Mouse (Mus musculus) testis, postnatal 14 days (tissue): ENCODE results near the gene Lnx2.

Experiments used
- DNase-seq: peaks from one replicate; pipeline ENCODE4 v3.0.0; 2021; ENCODE audit warnings: low spot score

Gene Lnx2

DNA sequence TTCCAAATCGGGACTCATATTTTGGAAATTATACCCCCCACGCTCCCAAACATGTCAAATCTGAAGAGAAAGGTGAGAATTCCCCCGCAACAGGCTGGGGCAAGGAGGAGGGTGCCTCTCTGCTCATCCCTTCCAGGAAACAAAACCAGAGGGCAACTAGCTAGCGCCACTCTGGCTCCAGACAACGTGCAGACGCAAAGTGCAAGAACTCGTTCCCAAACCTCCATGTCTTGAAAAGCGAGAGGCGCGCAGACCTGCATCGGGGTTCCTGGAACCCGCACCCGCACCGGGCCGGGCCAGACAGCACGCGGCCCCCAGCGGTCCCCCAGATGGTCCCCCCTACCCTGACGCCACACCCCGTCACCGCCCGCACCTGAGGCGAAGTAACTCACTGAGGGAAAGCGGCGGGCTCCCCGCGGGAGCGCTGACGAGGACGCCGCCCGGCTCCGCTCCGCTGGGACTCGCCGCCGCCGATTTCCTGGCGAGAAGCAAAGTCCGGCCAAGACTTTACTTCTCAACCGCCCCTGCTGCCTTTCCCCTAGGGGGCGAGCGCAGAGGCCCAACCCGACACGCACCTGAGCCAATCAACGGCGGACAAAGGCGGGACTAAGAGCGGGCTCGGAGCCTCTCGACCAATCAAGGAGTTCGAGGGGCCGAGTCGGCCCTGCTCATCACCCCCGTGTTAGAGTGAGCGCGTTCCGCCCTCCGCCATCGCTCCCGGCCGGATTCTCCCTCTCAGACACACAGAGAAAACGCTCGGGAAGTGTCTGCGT lies at the start of gene Lnx2:
TSS of gene Lnx2 (minus strand) at position 561 of the 773 bp plus-strand sequence.
- peak; percentile 98 for DNase-seq

- DNase-seq: no peak
These were observed 49.3 kb upstream of the Lnx2 start for GRCm38 (mm10) chr5:147125542-147126185.

- no peak for DNase-seq
These were observed 48.4 kb upstream of the Lnx2 start for GRCm38 (mm10) chr5:147124794-147125193.

- peak; percentile 34 for DNase-seq
These were observed 44.8 kb upstream of the Lnx2 start for GRCm38 (mm10) chr5:147121146-147121545.

GRCm38 (mm10) chr5:147117027-147117426 lies 40.6 kb upstream of the Lnx2 start:
- peak; percentile 43 for DNase-seq

DNA sequence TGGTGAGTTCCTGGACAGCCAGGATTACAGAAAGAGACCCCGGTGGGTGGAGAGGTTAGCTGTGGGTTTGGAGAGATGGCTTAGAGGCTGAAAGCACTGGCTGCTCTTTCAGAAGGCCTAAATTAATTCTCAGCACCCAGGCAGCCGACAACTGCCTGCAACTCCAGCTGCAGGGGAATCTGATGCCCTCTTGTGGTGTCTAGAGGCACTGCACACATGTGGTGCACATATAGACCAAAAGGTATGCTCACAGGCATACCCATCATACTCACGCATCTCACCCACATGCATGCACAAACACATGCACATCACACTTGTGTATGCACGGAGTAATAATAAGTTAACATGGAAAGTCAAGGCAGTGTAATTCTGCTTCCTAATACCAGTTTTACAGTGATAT lies 39.2 kb upstream of the Lnx2 start:
- no peak for DNase-seq

- no peak for DNase-seq
These were observed 38.4 kb upstream of the Lnx2 start for GRCm38 (mm10) chr5:147114738-147115137.

DNA sequence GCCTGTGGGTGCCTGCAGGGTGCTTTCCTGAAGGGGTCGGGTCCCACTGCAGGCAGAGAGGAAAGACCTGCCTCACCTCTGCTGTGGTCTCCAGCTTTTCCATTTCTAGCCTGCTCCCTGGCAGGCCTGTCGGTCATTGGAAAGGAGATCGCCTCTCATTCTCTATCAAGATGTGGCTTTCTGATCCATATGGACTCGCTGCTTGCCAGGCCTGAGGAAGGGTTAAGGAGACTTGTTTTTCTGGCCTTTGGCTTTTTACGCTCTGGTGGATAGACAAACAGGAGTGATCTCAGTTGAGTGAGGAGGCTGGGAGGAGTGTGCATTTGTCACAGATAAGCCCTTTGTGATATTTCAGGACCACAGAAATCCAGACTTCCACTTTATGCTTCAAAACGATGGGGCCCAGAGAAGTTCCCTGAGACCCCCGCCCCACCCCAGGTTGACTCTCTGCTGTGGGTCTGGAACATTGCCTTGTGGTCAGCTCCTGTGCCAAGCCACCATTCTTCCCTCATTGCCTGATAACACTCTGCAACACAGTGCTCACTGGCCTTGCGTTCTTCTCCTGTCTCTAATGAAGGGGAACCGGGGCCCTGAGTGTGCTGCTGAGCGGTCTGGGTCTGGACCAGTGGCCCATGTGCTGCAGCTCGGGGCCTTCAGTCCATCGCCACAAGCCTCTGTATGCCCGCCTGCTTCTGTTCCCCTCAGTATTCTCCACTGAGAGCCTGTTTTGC lies 32.6 kb upstream of the Lnx2 start:
- no peak for DNase-seq

DNA sequence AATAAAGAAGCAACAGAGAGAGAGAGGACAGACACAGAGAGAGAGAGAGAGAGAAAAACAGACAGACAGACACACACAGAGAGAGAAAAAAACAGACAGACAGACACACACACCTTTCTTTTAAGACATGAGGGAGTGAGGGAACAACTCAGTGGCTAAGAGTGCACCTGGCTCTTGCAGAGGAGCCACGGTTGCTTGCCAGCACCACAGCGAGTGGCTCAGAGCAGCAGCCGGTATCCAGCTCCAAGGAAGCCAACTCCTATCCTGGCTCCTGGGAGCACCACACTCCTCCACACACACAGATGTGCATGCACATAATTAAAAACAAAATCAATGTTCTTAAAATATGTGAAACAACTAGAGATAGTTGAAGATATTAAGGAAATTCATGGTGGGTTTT lies 30.9 kb upstream of the Lnx2 start:
- no peak for DNase-seq

DNA sequence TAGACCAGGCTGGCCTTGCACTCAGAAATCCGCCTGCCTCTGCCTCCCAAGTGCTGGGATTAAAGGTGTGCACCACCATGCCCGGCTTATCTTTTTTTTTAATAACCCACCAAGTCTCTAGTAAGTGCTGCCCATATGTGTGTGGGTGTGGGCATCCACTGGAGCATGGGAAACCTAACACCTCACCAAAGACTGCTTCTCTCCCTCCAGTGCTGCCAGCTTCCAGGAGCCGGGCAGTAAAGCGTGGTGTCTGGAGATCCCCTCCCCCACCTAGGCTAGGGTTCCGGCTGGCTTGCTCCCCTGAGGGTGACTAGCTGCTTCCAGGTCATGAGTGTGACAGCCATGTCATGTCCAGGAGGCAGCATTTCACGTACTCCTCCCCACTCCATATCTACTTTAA lies 25.9 kb upstream of the Lnx2 start:
- no peak for DNase-seq

- DNase-seq: no peak
These were observed 23.8 kb upstream of the Lnx2 start for GRCm38 (mm10) chr5:147100180-147100579.

GRCm38 (mm10) chr5:147098667-147099066 lies 22.3 kb upstream of the Lnx2 start:
- no peak for DNase-seq

GRCm38 (mm10) chr5:147096586-147096985 lies 20.2 kb upstream of the Lnx2 start:
- no peak for DNase-seq

DNA sequence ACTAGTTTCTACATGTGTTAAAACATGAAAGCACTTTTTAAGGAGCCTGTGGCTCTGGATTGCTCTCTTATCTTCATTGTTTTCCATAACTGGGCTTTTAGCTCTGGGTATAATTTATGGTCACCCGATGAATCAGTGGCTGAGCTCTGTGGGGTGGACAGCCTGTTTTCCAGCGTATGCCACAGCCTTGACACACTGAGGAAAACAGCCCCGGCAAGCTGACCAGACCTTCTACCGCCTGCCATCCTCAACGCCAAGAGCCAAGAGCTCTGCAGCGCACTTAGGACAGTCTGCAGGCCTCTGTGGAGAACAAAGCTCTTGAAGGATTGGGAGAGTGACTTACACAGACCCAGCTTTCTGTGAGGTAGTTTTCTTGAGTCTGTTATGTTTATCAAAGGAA lies 17.9 kb upstream of the Lnx2 start:
- DNase-seq: no peak

DNA sequence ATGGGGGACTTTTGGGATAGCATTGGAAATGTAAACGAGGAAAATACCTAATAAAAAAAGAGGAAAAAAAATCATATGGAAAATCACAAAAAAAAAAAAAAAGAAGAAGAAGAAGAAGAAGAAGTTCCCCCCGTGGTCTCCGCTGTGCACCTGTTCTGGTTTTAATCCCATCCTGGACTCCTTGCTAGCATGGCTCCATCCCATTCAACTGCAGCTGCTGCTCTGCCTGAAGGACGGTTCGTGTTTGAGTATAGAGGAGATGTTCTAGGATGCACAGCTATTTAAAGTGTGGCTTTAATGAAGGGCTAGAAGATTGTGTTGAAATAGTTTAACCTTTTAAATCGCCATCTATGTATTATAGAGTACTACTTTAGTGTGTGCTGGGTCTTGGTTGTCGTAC lies 16.1 kb upstream of the Lnx2 start:
- no peak for DNase-seq

DNA sequence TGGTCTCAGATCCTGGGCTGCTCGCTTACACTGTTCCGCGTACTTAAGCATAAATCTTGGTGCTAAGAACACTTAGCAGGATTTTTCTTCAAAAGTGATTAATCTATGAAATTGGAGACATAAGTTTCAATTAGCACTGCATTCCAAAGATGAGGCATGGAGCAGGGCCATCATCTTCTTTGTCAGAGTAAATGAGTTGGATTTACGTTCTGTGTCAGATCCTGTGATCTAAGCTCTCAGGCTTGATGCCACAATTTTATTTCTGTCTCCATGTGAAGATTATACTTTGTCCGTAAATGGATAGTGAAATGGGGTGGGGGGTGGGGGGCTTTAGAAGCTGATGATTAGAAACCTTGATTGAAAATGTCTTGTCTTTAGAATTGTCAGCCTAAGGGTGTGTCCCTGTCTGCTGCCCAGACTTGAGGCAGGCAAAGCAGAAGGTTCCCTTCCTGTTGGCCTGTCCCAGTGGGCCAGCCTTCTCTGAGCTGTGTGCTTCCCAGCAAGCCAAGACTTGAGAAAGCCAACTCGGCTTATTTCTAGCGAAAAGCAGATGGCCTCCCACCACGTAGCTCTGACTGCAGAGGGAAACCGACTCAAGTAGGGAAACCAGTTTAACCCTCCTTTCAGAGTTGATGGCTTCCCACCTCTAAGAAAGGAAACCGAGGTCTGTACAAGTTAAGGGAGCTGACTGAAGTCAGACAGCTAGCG lies 14.0 kb upstream of the Lnx2 start:
- no peak for DNase-seq

DNA sequence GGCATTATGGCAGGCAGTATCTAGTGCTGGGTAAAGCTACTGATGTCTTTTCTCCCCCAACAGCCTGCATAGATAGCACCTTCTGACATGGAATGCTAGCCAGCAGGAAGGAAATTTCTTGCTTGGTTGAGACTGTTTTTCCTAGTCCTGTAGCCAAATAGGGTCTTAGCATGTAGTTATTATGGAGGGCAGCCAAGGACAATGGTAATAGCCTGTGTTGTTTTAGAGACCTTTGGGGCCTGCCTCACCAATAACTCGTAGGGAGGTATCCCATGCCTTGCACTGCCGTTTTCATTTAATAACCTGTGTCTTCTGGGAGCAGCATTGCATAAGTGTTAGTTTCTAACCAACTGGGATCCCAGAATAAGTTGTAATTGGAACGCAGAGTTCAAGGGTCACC lies 13.4 kb upstream of the Lnx2 start:
- no peak for DNase-seq

DNA sequence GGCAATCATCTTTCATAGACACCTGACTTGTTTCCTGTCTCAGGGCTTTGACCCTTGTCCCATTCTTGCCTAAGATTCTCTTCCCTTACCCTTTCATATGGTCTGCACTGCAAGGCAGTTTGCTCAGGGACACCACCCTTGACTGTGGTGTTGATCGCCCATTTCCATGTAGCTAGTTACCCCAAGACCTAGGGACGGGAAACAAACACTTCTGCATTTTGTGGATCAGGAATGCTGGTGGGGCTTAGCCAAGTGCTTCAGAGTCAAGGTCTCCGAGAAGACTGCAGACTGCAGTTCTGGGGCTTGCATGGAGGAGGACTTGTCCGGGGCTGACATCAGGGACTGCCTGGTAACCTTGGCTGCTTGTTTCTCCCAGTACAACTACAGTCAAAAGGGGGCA lies 10.4 kb upstream of the Lnx2 start:
- no peak for DNase-seq

DNA sequence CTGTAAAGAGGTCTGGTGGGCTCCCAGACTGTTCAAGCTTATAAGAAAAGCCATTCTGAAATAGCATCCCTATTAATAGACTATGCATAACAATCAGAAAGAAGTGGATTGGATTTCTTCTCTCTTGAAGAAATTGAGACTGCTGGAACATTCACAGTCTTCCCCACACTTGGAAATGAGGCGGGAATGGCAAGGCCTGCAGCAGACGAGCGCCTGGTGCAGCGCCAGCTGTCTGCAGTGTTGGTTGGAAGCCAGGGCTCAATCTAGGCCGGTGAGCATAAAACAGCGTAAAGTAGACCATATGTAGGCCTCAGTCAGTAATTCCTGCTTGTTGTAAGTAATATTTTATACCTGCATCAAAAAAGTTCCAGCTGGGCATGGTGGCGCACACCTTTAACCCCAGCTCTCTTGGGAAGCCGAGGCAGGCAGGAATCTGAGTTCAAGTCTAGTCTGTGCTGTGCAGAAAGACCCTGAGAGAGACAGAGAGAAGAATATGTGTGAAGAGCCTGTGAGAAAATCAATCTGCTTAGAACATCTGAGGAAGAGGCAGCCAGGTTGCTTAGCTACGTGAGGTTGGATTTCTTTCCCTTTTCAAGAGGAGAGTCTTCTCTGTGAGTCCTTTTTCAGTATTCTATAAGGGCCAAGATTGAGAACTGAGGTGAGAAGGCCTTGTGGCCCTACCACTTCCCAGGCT lies 9.0 kb upstream of the Lnx2 start:
- no peak for DNase-seq

DNA sequence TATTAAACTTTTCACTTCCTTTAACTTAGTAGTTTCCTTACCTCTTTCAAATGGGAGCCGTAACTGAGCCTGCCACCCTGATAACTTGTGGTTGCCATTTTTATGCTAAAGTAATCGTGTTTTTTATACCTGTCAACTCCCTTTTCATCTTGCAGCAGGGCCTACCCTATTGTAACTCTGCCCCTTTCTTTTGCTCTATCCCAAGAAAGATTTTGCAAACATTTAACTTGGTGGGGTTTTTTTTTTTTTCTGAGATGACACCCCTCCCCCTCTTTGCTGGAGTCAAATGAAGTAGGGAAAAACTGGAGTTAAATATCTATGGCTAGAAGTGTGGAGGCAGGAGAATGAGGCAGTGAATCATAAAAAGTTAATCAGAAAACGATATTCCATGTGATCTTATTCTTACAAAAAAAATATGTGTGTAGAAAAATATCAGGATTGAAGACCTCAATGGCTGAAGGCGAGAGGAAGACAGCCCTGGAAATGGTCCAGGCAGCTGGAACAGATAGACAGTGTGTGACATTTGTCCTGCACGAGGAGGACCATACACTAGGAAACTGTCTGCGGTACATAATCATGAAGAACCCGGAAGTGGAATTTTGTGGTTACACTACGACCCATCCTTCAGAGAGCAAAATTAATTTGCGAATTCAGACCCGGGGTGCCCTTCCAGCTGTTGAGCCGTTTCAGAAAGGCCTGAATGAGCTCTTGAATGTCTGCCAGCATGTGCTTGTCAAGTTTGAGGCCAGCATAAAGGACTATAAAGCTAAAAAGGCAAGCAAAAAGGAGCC lies 1.9 kb upstream of the Lnx2 start:
- no peak for DNase-seq
